Mouse (Mus musculus): ENCODE data around the gene Clec2d. TPM values are rescaled to one million over a fixed set of nuclear protein-coding genes. Genes with fewer than 3 reads are reported as not detected.

Clec2d gene
- total RNA-seq, 1 experiment from 2014 or later, result 86.4 TPM

DNA sequence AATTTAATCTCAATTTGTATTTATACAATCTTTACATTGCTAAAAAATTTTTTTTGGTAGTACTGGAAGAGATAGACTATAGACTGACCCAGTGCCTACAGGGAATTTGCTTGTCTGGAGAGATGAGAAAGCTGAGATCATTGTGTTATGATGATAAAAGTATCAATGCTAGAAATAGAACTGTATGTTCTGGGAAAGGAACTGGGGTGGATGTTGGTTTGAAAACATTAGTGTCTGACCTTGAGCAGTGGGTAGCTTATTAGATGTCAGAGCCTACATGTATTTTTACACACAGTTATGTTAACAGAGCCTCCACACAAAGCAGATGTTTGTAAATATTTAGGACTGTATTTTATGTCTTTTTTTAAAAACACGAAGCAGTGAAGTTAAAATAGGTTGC, 43.7 kb downstream of the Clec2d start:
- DNase-seq, result no peak

DNA sequence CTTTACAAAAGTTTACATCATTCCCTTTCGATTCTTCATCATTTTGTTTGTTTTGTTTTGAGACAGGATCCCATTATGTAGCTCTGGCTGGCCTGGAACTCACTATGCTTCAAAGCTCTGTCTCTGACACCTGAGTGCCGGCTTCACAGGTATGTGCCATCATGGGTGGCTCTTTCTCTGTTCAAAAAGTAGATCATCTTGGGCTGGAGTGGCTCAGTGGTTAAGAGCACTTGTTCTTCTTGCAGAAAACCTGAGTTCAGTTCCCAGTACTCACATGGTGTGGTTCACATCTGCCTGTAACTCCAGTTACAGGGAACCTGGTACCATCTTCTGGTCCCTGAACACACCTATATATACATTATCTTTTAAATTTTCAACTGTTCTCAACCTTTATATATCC, 44.7 kb downstream of the Clec2d start:
- DNase-seq, result no peak

DNA sequence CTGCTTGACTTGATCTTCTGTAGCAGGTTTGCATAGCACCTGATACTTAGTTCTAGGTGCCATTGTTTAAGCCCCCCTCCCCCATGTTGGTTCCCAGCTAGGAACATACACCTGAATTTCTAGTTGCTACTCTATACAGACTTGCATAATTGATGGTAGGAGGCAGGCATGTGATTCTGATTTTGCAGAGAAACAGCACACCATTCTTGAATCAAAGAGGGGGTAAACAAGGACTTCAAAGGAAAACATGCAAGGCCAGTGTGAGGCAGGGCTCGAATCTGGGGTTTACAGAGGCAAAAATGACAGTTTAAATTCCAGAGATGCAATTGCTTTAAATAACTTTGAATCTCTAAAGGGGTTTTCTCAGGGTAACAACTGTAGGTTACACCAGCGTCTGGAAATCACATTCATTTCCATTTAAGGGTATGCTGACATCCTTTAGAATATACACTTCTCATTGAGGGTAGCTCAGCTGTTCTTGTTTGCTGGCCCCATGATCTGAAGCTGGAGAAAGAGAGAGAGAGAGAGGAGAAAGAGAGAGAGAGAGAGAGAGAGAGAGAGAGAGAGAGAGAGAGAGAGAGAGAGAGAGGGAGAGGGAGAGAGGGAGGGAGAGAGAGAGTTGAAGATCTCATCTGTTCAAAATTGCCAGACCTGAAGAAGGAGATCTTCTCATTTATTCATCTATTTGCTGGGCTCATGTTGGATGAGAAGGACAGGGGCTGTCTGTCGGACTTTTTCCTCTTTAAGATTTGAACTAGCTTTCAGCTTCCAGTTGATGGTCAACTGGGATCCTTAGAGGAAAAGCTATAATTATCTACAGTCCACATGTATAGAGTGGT, 48.7 kb downstream of the Clec2d start:
- DNase-seq, result no peak

DNA sequence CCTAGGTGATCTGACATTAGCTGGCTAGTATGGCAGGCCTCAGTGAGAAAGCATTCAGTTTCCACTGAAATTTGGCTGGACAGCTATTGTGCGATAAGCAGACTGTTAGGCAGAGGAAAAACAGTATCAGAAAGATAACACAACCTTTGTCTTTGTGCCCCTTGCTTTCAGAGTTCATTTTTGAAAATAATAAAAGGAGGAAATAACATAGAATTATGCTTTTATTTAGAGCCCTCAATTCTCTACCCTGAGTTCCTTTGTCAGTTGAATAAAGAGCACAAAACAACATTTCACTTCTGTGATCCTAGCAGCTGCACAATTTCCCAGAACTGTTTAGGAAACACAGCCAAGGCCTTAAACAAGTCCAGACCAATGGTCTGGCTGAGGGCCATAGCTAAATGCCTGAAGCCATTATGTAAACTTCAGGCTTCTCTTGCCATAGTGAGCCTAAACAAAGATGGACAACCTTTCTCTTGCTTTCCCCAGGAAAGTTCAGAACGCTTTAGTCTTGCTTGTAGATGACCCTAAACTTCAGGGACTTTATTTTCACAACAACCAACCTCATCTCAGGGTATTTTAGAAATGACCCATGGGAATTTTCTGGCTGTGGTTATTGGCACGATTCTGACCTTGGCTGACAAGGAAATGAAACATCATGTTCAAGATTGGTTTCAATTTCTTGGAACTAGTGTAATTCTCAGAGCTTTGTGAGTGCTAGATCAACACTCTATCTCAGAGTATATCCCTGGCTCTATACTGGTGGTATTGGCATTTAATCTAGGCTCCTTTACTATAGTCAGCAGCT, 49.6 kb downstream of the Clec2d start:
- peak; percentile 40 for DNase-seq

DNA sequence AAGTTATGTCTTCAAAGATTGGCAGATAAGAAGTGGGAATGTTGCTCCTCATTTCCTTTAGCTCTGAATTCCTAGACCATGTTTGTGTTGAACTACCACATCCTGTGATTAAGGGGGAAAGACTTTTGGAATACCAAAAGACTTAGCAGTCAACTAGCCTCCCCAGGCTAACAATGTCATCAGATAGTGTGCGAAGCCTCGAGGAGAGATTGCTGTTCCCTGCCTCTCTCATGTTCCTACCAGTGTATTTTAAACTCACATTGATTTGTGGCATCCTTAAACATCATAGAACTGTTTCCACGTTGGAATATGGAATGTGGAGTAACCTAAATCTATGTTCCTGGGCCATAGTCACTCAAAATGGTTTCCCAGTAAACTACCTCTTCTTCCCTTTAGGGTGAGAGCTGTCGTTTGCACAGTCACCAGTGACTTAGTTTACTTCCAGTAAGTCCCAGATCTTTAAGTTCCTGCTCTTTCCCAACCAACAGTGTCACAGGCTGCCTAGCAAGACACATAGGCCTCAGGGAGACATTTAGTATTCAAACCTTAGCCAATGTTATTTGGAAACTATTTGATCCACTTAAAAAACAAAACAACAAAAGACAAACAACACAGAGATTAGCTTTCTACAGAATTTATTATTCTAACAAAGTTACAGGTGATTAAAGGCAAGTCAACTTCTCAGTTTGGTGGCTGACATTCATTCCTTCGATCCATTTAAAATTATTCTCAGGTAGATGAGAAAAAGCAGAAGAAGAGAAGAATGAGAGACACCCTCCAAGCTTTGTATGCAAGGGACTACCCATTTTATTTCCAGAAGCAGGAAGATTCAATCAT, 51.8 kb downstream of the Clec2d start:
- DNase-seq, result no peak

DNA sequence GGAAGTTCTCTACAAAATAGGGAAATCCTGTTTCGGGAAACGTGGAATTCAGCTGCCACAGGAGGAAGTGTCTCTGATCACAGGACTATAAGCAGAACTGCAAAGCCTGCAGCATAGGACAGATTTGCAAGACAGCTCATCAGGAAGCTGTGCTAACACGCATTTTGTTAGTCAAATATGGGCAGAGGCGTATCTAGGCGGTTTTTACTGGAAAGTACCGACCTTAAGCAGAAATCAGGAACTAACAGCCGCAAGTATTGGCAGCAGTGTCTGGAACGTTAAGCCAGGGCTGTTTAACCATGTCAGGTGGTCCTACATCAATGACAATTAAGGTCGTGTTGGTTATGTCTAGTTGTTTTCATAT, 52.4 kb downstream of the Clec2d start:
- peak; percentile 36 for DNase-seq

DNA sequence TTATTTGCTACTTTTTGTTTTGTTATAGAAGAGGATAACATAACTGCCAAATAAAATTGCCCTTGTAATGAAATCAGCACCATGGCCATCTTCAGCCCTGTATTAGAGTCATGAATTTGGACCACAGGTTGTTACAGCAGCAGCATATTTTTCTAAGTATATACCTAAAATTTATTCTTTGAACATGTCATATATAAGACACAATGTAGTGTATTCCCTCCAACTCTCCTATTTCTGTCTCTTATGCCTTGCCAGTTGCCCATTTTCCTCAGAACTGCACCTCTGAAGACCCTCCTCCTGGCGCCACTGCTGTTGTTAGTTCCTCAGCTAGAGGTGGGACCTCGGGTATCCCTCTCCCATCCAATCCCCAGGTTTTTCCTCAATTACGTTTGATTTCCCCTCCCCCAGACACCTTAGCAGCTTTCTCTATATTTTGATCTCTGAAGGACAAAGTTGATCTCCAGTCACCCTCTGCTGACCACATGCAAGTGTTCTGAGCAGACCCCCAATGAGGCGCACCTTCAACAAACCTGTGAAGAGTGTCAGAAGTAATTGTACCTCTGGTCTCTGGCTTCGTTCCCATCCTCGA, 53.0 kb downstream of the Clec2d start:
- no peak for DNase-seq

DNA sequence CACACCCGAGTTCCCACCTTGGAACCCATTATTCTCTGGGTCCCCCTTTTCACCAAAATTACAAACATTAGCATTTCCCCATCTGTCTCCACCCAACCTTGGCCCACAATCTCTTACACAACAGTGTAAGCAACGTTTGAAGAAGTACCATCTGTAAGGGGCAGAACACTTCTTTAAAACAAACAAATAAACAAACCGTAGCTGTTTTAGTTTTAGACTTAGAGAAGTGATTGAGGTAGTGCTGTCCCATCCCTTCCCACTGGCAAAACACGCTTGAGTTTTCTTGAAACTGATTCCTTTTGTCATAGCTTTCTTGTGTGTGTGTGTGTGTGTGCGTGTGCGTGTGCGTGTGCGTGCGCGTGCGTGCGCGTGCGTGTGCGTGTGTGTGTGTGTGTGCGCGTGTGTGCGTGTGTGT, 53.5 kb downstream of the Clec2d start:
- no peak for DNase-seq

DNA sequence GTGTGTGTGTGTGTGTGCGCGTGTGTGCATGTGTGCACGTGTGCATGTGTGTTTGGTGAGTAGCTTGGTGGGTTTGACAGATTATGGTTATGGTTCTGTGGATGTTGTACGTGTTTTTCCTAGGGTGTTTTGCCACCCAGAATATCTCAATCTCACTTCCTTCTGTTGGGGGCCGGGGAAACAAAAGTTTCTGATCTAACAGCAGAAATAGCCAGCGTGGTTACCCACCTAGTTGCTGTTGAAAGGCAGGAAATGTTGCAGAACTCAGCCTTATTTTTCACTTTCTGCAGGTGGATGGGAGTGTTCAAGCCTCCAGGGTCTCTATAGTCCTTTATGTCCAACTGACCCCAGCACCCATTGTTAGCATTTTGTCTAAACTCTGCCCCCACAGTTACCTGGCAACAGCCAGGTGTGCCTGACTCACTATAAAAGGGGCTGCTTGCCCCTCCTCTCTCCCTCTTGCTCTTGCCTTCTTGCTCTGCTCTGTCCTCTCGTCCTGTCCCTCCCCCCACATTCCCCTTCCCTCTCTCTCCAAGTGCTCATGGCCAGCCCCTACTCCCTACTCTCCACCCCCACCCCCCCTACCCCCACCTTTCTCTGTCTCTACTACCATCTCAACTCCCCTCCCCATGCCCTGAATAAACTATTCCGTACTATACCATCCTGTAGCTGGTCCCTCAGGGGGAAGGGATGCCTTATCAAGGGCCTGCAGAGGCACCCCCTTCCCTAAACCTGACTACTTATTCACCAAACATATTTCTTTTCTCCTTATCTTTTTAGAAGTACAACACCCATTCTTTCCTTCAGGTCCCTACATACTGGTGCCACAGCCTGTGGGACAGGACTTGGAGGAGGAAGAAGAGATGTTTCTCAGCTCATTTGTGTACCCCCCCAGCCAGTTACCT, 54.3 kb downstream of the Clec2d start:
- DNase-seq, result no peak

DNA sequence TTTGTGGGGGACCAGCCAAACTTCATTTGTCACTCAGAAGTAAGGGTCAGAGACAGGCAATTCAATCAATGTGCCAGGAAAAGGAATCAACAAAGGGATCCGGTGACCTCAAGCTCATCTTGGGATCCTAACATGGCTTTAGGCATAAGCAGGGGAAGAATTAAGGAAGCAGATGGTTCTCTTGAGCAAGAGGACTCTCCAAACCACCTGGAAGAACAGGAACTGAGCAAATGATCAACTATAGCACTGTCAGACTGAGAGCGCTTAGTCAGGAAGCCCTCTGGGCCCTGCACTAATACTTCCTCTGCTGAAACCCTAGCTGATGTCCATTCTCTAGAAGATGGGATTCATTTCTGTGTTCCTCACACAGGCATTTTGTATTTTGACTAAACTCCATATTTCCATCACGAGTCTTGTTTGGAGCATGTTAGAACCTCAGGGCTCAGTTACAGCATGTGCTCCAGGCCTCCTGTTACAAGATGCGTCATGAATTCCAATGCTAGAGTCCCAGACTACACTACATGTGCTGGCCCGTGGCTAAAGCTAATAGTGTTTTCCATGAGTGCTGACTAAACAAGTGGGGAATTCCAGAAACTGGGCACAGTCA, 55.5 kb downstream of the Clec2d start:
- DNase-seq, result no peak

Small RNA genes lying within 50 kb of the gene (microRNA-seq; reads per million reads assigned to microRNA genes)
- 0 to 0.43 reads per million in 2 experiments for gene Gm27514

Other genes starting within 250 kb of the Clec2d start
- 4.5 and 6.0 TPM in 2 replicates for gene Clec2g, start 246.2 kb upstream of the Clec2d start, total RNA-seq (2021)
- not detected in 2 replicates for gene Klrb1f, start 134.7 kb upstream of the Clec2d start, total RNA-seq (2021)
- not detected in 2 replicates for gene Clec2e, start 79.7 kb upstream of the Clec2d start, total RNA-seq (2021)
- 0.56 and 4.0 TPM in 2 replicates for gene Cd69, start 94.8 kb downstream of the Clec2d start, total RNA-seq (2021)
- gene 4922502D21Rik, start 151.2 kb downstream of the Clec2d start, total RNA-seq (2021), result not detected in 2 replicates
- 0.67 and 0.79 TPM in 2 replicates for gene Clec12a, start 162.1 kb downstream of the Clec2d start, total RNA-seq (2021)
- 0.26 TPM in 1 of 2 replicates, not detected in the other for gene Clec12b, start 205.3 kb downstream of the Clec2d start, total RNA-seq (2021)
- 2.4 and 3.1 TPM in 2 replicates for gene Clec1b, start 216.7 kb downstream of the Clec2d start, total RNA-seq (2021)
- gene Clec9a, start 228.2 kb downstream of the Clec2d start, total RNA-seq (2021), result 0.82 and 1.4 TPM in 2 replicates